Comparison of ENCODE assay signal across 28 mouse cellular contexts in genomic region chr10:22154871-22155799, GRCm38 (mm10). TPM values are rescaled to one million over a fixed set of nuclear protein-coding genes. Genes with fewer than 3 reads are reported as not detected.
A peak's percentile ranks its signal among the peaks of the same experiment; 100 is the strongest.
DNase-seq lines count a peak whose midpoint lies in the region; ATAC-seq lines count a peak whose summit lies in the region.
"Had no signal": no experiment of that assay in that cellular context is flagged by ENCODE, and none has a peak within 500 bp of the region (broad histone marks: within the 10 kb centered on the region; RNA-seq: fewer than 3 reads in every experiment).

No protein-coding gene starts in this region.

- WGBS in intestine, embryonic 14.5 days: 20% methylated on average over 3 of the region's 3 CpGs
- WGBS in intestine, embryonic 16.5 days: 27% methylated on average over 3 of the region's 3 CpGs
- WGBS in midbrain, embryonic 14.5 days: 14% methylated on average over 3 of the region's 3 CpGs
- 8% methylated on average over 3 of the region's 3 CpGs for WGBS in midbrain, embryonic 13.5 days

- peak; percentile 38 for DNase-seq in embryo, embryonic 10.5 days (ENCODE audit: low spot score)
- no peak for DNase-seq in embryo, embryonic 10 days (ENCODE audit: low spot score)
- DNase-seq in intestine, embryonic 14.5 days (ENCODE audit: low spot score): peak; percentile 53
- peak; percentile 15 for DNase-seq in midbrain, embryonic 14.5 days
- DNase-seq in spleen, adult 18-20 months: no peak
- DNase-seq: adrenal gland, postnatal 10 days; cerebellum, adult 11 months; cerebellum, adult 9-10 months; liver, embryonic 13.5 days; lung, postnatal 10 days; right cerebral cortex, postnatal 25 days; thymus, postnatal 14 days had no signal

- no peaks in the 10 kb centered on the region for H3K36me3 ChIP-seq in intestine, embryonic 14.5 days (ENCODE audit: control insufficient read depth, insufficient read depth, low read length)
- H3K36me3 ChIP-seq in intestine, embryonic 16.5 days (ENCODE audit: control insufficient read depth, insufficient read depth, low read length): no peaks in the 10 kb centered on the region
- no peaks in the 10 kb centered on the region for H3K36me3 ChIP-seq in midbrain, embryonic 14.5 days (ENCODE audit: control insufficient read depth, insufficient read depth, low read length)
- H3K36me3 ChIP-seq in midbrain, embryonic 13.5 days: no peaks in the 10 kb centered on the region
- H3K36me3 ChIP-seq: embryonic facial prominence, embryonic 12.5 days; forebrain, embryonic 15.5 days; heart, embryonic 13.5 days; hindbrain, embryonic 10.5 days; kidney, embryonic 15.5 days; limb, embryonic 15.5 days; liver, embryonic 13.5 days; neural tube, embryonic 13.5 days had no signal

- no peak for ATAC-seq in intestine, embryonic 14.5 days (replicated peaks; ENCODE audit: low FRiP score, low TSS enrichment, low read depth)
- no peak for ATAC-seq in intestine, embryonic 16.5 days
- no peak for ATAC-seq in midbrain, embryonic 14.5 days (ENCODE audit: low FRiP score, low TSS enrichment)
- no peak for ATAC-seq in midbrain, embryonic 13.5 days
- ATAC-seq: forebrain, embryonic 15.5 days; hindbrain, postnatal 0 days; intestine, postnatal 0 days; midbrain, embryonic 16.5 days had no signal

- peaks cover under 1% of the 10 kb centered on the region; the same call in 1 of the 2 replicates for H3K4me1 ChIP-seq in intestine, embryonic 14.5 days (replicated peaks; ENCODE audit: control insufficient read depth, insufficient read depth, low read length)
- H3K4me1 ChIP-seq in intestine, embryonic 16.5 days (ENCODE audit: control insufficient read depth, insufficient read depth, low read length): peaks cover 9% of the 10 kb centered on the region
- peaks cover 11% of the 10 kb centered on the region for H3K4me1 ChIP-seq in midbrain, embryonic 14.5 days (ENCODE audit: control insufficient read depth, insufficient read depth, low read length)
- peaks cover 27% of the 10 kb centered on the region for H3K4me1 ChIP-seq in midbrain, embryonic 13.5 days (replicated peaks)

- no peak overlapping the region for H3K4me3 ChIP-seq in intestine, embryonic 14.5 days (ENCODE audit: low read depth, low read length)
- no peak overlapping the region for H3K4me3 ChIP-seq in intestine, embryonic 16.5 days (ENCODE audit: low read length)
- no peak overlapping the region for H3K4me3 ChIP-seq in midbrain, embryonic 14.5 days (replicated peaks; ENCODE audit: low read depth, low read length)
- no peak overlapping the region for H3K4me3 ChIP-seq in midbrain, embryonic 13.5 days (replicated peaks)
- H3K4me3 ChIP-seq: myocyte had no signal

- no peaks in the 10 kb centered on the region for H3K9me3 ChIP-seq in intestine, embryonic 14.5 days (ENCODE audit: control insufficient read depth, low read length)
- no peaks in the 10 kb centered on the region for H3K9me3 ChIP-seq in intestine, embryonic 16.5 days (ENCODE audit: control insufficient read depth, low read length)
- H3K9me3 ChIP-seq in midbrain, embryonic 14.5 days (ENCODE audit: control insufficient read depth, low read length): no peaks in the 10 kb centered on the region
- no peaks in the 10 kb centered on the region for H3K9me3 ChIP-seq in midbrain, embryonic 13.5 days
- H3K9me3 ChIP-seq: embryonic facial prominence, embryonic 12.5 days; forebrain, embryonic 15.5 days; heart, embryonic 13.5 days; hindbrain, embryonic 10.5 days; kidney, embryonic 15.5 days; limb, embryonic 15.5 days; liver, embryonic 13.5 days; neural tube, embryonic 13.5 days had no signal

- H3K4me2 ChIP-seq in intestine, embryonic 14.5 days (ENCODE audit: low read length): no peak overlapping the region
- H3K4me2 ChIP-seq in intestine, embryonic 16.5 days (ENCODE audit: low read depth, low read length): no peak overlapping the region
- H3K4me2 ChIP-seq in midbrain, embryonic 14.5 days (ENCODE audit: low read length): no peak overlapping the region
- H3K4me2 ChIP-seq in midbrain, embryonic 13.5 days (replicated peaks): no peak overlapping the region

- no peak overlapping the region for H3K9ac ChIP-seq in intestine, embryonic 14.5 days (ENCODE audit: low read length)
- no peak overlapping the region for H3K9ac ChIP-seq in intestine, embryonic 16.5 days (ENCODE audit: low read depth, low read length)
- no peak overlapping the region for H3K9ac ChIP-seq in midbrain, embryonic 14.5 days (replicated peaks; ENCODE audit: low read length)
- no peak overlapping the region for H3K9ac ChIP-seq in midbrain, embryonic 13.5 days (replicated peaks)
- H3K9ac ChIP-seq: embryonic facial prominence, embryonic 12.5 days; forebrain, embryonic 15.5 days; heart, embryonic 13.5 days; kidney, embryonic 15.5 days; limb, embryonic 15.5 days; liver, embryonic 13.5 days; neural tube, embryonic 13.5 days had no signal

- peaks cover 92% of the 10 kb centered on the region for H3K27me3 ChIP-seq in intestine, embryonic 14.5 days (replicated peaks; ENCODE audit: control insufficient read depth, insufficient read depth, low read length)
- peaks cover 43% of the 10 kb centered on the region for H3K27me3 ChIP-seq in intestine, embryonic 16.5 days (replicated peaks; ENCODE audit: control insufficient read depth, insufficient read depth, low read length)
- H3K27me3 ChIP-seq in midbrain, embryonic 14.5 days (ENCODE audit: control insufficient read depth, insufficient read depth, low read length): peaks cover 55% of the 10 kb centered on the region
- H3K27me3 ChIP-seq in midbrain, embryonic 13.5 days: peaks cover 82% of the 10 kb centered on the region

- no peak overlapping the region for H3K27ac ChIP-seq in intestine, embryonic 14.5 days (ENCODE audit: low read depth)
- no peak overlapping the region for H3K27ac ChIP-seq in intestine, embryonic 16.5 days (ENCODE audit: low read length)
- no peak overlapping the region for H3K27ac ChIP-seq in midbrain, embryonic 14.5 days (replicated peaks; ENCODE audit: low read depth, low read length)
- H3K27ac ChIP-seq in midbrain, embryonic 13.5 days: no peak overlapping the region
- H3K27ac ChIP-seq: embryonic facial prominence, embryonic 12.5 days; forebrain, embryonic 15.5 days; gastrocnemius, adult 2 months; heart, embryonic 13.5 days; hindbrain, embryonic 10.5 days; hindbrain, postnatal 0 days; kidney, embryonic 15.5 days; limb, embryonic 15.5 days; liver, embryonic 13.5 days; macrophage; neural tube, embryonic 13.5 days had no signal

RNA-seq across cellular contexts. Expression of gene Raet1e, which starts 3.2 kb away (rescaled TPM):
- 4.7 and 6.6 TPM in 2 replicates for polyA plus RNA-seq in intestine, embryonic 14.5 days (2014; fragmentation: Nextera tagmentation; extraction: Ambion mirVana)
- 3.9 and 4.1 TPM in 2 replicates for polyA plus RNA-seq in intestine, embryonic 16.5 days (2015; fragmentation: Nextera tagmentation; extraction: Ambion mirVana)
- 0.31 and 1.3 TPM in 2 replicates for polyA plus RNA-seq in midbrain, embryonic 14.5 days (2014; fragmentation: Nextera tagmentation; extraction: Ambion mirVana)
- 2.3 and 2.7 TPM in 2 replicates for polyA plus RNA-seq in midbrain, embryonic 13.5 days (2015; fragmentation: Nextera tagmentation; extraction: Ambion mirVana)

RNA-seq across cellular contexts. Expression of gene H60b, which starts 3.3 kb away (rescaled TPM):
- 0.28 and 0.55 TPM in 2 replicates for polyA plus RNA-seq in intestine, embryonic 14.5 days (2014; fragmentation: Nextera tagmentation; extraction: Ambion mirVana)
- 0.29 and 0.31 TPM in 2 replicates for polyA plus RNA-seq in intestine, embryonic 16.5 days (2015; fragmentation: Nextera tagmentation; extraction: Ambion mirVana)
- 0.40 and 0.76 TPM in 2 replicates for polyA plus RNA-seq in midbrain, embryonic 14.5 days (2014; fragmentation: Nextera tagmentation; extraction: Ambion mirVana)
- 1.4 and 1.5 TPM in 2 replicates for polyA plus RNA-seq in midbrain, embryonic 13.5 days (2015; fragmentation: Nextera tagmentation; extraction: Ambion mirVana)
- polyA plus RNA-seq: lung, adult 2 months had no signal

RNA-seq across cellular contexts. Expression of gene E030030I06Rik, which starts 6.1 kb away (rescaled TPM):
- 31.6 and 32.8 TPM in 2 replicates for polyA plus RNA-seq in intestine, embryonic 14.5 days (2014; fragmentation: Nextera tagmentation; extraction: Ambion mirVana)
- polyA plus RNA-seq in intestine, embryonic 16.5 days (2015; fragmentation: Nextera tagmentation; extraction: Ambion mirVana): 28.0 and 30.0 TPM in 2 replicates
- 1.8 and 3.6 TPM in 2 replicates for polyA plus RNA-seq in midbrain, embryonic 14.5 days (2014; fragmentation: Nextera tagmentation; extraction: Ambion mirVana)
- polyA plus RNA-seq in midbrain, embryonic 13.5 days (2015; fragmentation: Nextera tagmentation; extraction: Ambion mirVana): 8.6 and 9.6 TPM in 2 replicates

Comparison
In these comparisons a context has a peak if more than half of its experiments do, and no peak if none do; other contexts are left out.
1. DNase-seq: peak in embryo, embryonic 10.5 days (single experiment), intestine, embryonic 14.5 days (single experiment) and midbrain, embryonic 14.5 days (single experiment); none in embryo, embryonic 10 days (single experiment) and spleen, adult 18-20 months (0 of 2).